27 mouse cellular contexts compared by ENCODE assay signal in genomic region chr5:112257896-112258295, GRCm38 (mm10). TPM values are rescaled to one million over a fixed set of nuclear protein-coding genes. Genes with fewer than 3 reads are reported as not detected.
"Had no signal": no experiment of that assay in that cellular context is flagged by ENCODE, and none has a peak within 500 bp of the region (broad histone marks: within the 10 kb centered on the region; RNA-seq: fewer than 3 reads in every experiment).

No protein-coding gene starts in this region.

- DNase-seq: gastrocnemius, postnatal 14 days; gastrocnemius, postnatal 36 days; heart, adult 11 months; heart, adult 2 months; heart, postnatal 4 days; kidney, adult 11 months; kidney, adult 2 months; kidney, adult 9 months; kidney, postnatal 14 days; kidney, postnatal 36 days; layer of hippocampus, adult 9-11 months; layer of hippocampus, postnatal 36 days; left cerebral cortex, postnatal 4 days; liver; liver, embryonic 13.5 days had no signal

- ATAC-seq: hindbrain, embryonic 16.5 days; intestine, embryonic 16.5 days had no signal

- H3K27ac ChIP-seq: heart, adult 2 months; heart, embryonic 13.5 days; heart, embryonic 15.5 days; hindbrain, embryonic 10.5 days; hindbrain, embryonic 12.5 days; hindbrain, embryonic 14.5 days; kidney, embryonic 15.5 days; kidney, postnatal 0 days; liver, embryonic 13.5 days; liver, embryonic 15.5 days had no signal

- H3K27me3 ChIP-seq: hindbrain, embryonic 12.5 days; kidney, embryonic 15.5 days; liver, embryonic 15.5 days had no signal

- H3K4me3 ChIP-seq: heart, adult 2 months; heart, embryonic 13.5 days; heart, embryonic 15.5 days; hindbrain, embryonic 10.5 days; hindbrain, embryonic 12.5 days; kidney, embryonic 15.5 days; liver, embryonic 13.5 days; liver, embryonic 15.5 days had no signal

- H3K4me2 ChIP-seq: heart, embryonic 11.5 days; heart, embryonic 13.5 days; heart, embryonic 15.5 days; hindbrain, embryonic 12.5 days; hindbrain, embryonic 14.5 days; kidney, embryonic 15.5 days; liver, embryonic 11.5 days; liver, embryonic 13.5 days; liver, embryonic 15.5 days had no signal

- H3K9me3 ChIP-seq: heart, embryonic 13.5 days; heart, embryonic 15.5 days; hindbrain, embryonic 10.5 days; hindbrain, embryonic 12.5 days; kidney, embryonic 15.5 days; liver, embryonic 13.5 days; liver, embryonic 15.5 days had no signal

- H3K36me3 ChIP-seq: heart, embryonic 13.5 days; heart, embryonic 15.5 days; hindbrain, embryonic 10.5 days; hindbrain, embryonic 12.5 days; kidney, embryonic 15.5 days; liver, embryonic 13.5 days; liver, embryonic 15.5 days had no signal

- H3K9ac ChIP-seq: heart, embryonic 13.5 days; heart, embryonic 15.5 days; hindbrain, embryonic 12.5 days; hindbrain, embryonic 14.5 days; kidney, embryonic 15.5 days; liver, embryonic 13.5 days; liver, embryonic 15.5 days had no signal

RNA-seq across cellular contexts. Expression of gene Crybb1, which starts 2.3 kb away (rescaled TPM):
- total RNA-seq: heart, postnatal 4 days had no signal
- polyA plus RNA-seq: heart, embryonic 11.5 days had no signal

RNA-seq across cellular contexts. Expression of gene Cryba4, which starts 5.6 kb away (rescaled TPM):
- polyA plus RNA-seq: kidney, adult 2 months had no signal
